Mouse (Mus musculus) olfactory bulb, adult 2 months (tissue): Measurements from ENCODE around the gene Cpsf2.

Experiments used
- CTCF ChIP-seq: fragments of 200-500 bp; IDR thresholded peaks from 2 replicates; pipeline ENCODE4 v1.5.1; 2012; ENCODE audit warnings: low read depth, mild to moderate bottlenecking, low read length, moderate library complexity; ENCODE audit not compliant: insufficient read depth
- POLR2A ChIP-seq: fragments of 200-500 bp; IDR thresholded peaks from 2 replicates; pipeline ENCODE4 v1.6.1; 2012; ENCODE audit warnings: mild to moderate bottlenecking, low read depth, low read length, moderate library complexity; ENCODE audit not compliant: insufficient read depth

GRCm38 (mm10) chr12:101937572-101937971 is 38.2 kb upstream of the Cpsf2 start:
- TF ChIP-seq POLR2A (no peak), CTCF (no peak)
